Mouse (Mus musculus) brain, adult 2 months (tissue): ENCODE data around the gene Tfap4.

Experiments used
- DNase-seq: peaks from one replicate; pipeline ENCODE4 v3.0.0; 2011; ENCODE audit warnings: low read depth, low spot score

The Tfap4 gene

DNA sequence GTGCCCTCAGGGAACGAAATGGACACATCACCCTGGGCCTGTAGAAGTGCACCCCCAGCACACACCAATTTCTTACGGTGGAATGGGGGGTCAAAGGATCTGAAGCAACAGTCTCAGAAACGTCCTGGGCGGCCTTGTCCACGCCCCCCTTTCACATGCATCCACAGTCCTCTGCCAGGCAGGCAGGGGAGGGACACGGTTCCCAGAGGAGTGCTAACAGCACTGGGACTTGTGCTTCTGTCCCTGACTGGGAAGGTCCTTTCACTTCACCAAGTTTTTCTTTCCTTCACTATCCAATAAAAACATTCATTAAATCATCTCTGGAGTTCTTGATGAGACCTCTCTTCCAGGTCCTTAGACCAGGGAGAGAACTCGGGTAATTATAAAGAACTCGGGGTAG is 39.0 kb downstream of the Tfap4 start:
- DNase-seq = no peak

DNA sequence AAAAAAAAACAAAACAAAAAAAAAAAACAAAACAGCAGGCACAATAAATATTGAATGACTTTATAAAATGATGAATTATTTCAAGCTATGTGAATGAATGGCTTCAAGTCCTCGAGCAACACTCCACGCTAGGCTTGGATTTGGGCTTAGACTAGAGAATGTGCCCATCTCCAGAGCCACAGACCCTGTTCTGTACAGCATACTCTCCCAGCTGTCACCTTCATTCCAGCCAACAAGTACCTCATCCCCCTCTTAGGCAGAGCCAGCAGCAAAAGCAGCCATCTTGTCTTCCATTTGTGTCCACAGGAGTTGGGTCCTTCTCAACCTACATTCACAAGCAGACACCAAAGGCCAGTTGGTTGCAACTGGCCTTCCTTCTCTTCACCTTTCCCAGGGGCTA is 39.8 kb downstream of the Tfap4 start:
- DNase-seq = no peak

GRCm38 (mm10) chr16:4519157-4519556 is 40.5 kb downstream of the Tfap4 start:
- peak; percentile 51 for DNase-seq

DNA sequence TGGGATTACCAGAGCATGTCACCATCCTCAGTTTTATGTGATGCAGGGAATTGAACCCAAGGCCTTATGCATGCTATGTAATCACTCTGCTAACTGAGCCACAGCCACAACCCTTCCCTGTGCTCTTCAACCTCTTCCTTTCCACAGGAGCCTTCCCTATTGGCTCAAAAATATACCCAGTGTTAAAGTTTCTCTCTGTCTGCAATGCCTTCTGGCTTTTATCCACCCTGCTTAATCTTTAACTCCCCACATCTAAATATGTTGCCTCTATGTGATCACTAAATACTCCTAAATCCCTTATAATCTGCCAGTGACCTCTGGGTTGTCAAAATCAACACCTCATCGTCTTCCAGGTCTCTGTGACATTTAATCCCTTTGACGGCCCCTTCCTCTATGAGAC is 41.7 kb downstream of the Tfap4 start:
- DNase-seq = no peak

- no peak for DNase-seq
Measured at GRCm38 (mm10) chr16:4514383-4514782, 45.3 kb downstream of the Tfap4 start.

DNA sequence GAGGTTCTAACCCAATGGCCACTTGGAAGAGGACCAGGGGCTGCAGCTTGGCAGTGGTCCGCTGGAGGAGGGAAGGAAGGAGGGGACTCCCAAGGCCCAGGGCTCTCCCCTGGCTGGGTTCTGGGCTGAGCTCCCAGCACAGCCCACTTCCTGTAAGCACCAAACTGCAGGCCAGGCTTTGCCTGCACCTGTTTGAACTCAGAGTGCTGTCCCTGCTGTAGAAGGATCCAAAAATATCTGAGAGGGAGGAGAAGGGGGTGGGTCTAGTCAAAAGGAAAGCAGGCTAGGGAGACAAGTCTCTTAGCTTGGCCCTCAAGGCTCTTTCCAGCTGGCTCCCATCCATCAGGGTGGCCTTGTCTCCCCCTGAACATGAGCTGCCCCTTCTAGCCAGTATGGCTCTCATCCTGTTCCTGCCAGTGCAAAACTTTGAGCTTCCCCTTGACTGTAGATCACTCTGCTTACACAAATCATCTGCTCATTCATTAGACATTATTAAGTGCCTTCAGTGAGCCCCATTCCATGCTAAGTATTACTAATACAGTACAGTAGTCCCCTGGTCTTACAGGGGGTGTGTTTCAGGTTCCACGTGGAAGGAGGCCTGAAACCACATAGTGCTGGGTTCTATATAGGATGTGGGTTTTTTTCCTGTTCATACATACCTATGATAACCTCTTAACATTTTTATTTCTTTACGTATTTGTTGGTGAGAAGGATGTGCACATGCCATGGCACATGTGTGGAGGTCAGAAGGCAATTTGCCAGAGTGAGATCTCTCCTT is 46.8 kb downstream of the Tfap4 start:
- peak; percentile 64 for DNase-seq

GRCm38 (mm10) chr16:4511371-4511770 is 48.3 kb downstream of the Tfap4 start:
- DNase-seq = peak; percentile 19

DNA sequence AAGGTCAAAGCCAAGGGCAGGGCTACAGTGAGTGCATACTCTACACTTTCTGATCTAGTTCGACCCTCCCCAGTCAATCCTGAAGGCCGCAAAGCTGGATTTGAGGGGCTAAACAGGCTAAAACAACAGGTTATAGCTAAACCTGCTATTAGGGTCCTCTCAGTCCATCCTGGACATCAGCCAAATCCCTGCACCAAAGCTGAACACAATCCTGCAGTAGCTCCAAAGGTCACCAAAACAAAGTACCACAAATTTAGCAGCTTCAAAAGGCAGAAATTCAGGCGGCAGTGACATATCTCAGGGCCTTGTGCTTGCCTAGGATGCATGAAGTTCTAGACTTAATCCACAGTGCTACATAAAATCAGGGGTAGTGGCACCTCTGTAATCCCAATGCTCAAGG is 53.5 kb downstream of the Tfap4 start:
- DNase-seq = no peak

- no peak for DNase-seq
Measured at GRCm38 (mm10) chr16:4503495-4503894, 56.2 kb downstream of the Tfap4 start.

- no peak for DNase-seq
Measured at GRCm38 (mm10) chr16:4502568-4502967, 57.1 kb downstream of the Tfap4 start.

GRCm38 (mm10) chr16:4501703-4502102 is 58.0 kb downstream of the Tfap4 start:
- DNase-seq = no peak

DNA sequence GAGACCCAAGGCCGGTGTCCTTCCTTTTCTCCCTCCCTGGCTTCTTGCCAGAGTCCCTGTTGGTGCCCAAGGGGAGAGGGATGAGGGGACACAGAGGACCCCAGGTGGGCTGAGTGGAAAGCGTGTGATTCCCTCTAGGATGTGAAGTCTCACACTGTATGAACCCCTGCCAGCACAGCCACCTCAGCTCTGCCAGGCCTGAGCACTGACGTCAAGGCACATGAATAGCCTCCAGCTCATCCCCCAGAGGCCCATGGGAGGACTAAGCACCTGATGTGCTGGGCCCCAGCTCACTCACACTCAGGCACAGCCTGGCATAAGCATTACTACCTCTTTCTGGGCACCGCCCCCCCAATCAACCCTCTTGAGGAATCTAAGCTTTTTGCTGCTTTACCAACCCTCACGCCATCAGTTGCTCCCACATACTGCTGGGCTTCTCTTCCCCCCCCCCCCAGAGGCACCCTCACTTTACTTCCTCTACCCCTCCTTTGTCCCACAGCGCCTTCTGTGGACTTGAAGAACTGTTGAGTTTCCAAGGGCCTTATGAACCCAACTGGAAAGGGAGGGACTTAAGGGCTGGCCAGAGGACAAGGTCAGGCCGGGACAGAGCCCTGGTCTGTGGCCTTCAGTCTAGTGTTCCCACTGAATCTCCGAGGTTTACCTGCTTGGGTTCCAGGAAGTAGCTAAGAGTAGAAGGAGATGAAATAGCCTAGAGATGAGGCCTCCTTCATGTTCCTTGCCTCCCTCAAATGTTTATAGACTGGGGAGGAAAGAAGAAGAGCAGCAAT is 58.9 kb downstream of the Tfap4 start:
- peak; percentile 30 for DNase-seq

- DNase-seq = no peak
Measured at GRCm38 (mm10) chr16:4497762-4498607, 61.7 kb downstream of the Tfap4 start.

- no peak for DNase-seq
Measured at GRCm38 (mm10) chr16:4496470-4496869, 63.2 kb downstream of the Tfap4 start.

DNA sequence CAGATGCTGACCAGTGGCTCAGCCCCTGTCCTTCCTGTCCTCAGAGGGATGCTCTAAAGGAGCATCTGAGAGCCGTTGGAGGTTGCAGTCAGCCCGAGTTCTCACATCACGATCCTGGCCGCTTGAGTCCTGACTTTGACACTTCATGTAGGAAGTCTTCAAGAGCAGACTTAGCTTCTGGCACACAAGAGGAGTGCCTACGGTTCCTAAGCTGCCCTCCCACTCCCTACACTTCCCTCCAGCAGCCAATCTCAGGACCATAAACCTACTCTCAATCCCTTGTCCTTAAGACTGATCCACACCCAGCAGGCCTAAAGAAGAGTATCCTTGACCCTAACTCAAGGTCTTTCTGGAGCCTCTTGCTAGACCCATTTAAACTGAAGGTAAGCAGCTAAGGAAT is 63.8 kb downstream of the Tfap4 start:
- peak; percentile 29 for DNase-seq
